Mouse (Mus musculus) liver, adult 2 months (tissue): Measurements from ENCODE around the gene Tmem45b. TPM values are rescaled to one million over a fixed set of nuclear protein-coding genes. Genes with fewer than 3 reads are reported as not detected.
A peak's percentile ranks its signal among the peaks of the same experiment; 100 is the strongest.
"Not testable (repeated sequence)": the region's sequence is repeated elsewhere in the genome, so short reads cannot be mapped to it uniquely, and the experiment has no call there.

Experiments used
- DNase-seq: peaks from one replicate; pipeline ENCODE4 v3.0.0-alpha.2; 2011; ENCODE audit warnings: low read depth, low spot score; ENCODE audit errors: extremely low read depth
- H3K27ac ChIP-seq: fragments of 200-500 bp; replicated peaks from 2 replicates; pipeline ENCODE4 v1.5.1; 2012; ENCODE audit warnings: low read depth, mild to moderate bottlenecking, control low read depth, inconsistent platforms, low read length; ENCODE audit not compliant: insufficient read depth
- H3K27me3 ChIP-seq: fragments of 200-500 bp; 2 replicates; pipeline ENCODE4 v1.6.1; 2012; ENCODE audit warnings: mild to moderate bottlenecking, moderate library complexity, low read length, inconsistent platforms; ENCODE audit not compliant: control insufficient read depth, insufficient read depth
- H3K36me3 ChIP-seq: fragments of 200-500 bp; 2 replicates; pipeline ENCODE4 v1.6.1; 2012; ENCODE audit warnings: low read length, inconsistent platforms; ENCODE audit not compliant: control insufficient read depth, insufficient read depth
- H3K4me1 ChIP-seq: fragments of 200-500 bp; 2 replicates; pipeline ENCODE4 v1.6.1; 2011; ENCODE audit warnings: low read length; ENCODE audit not compliant: control insufficient read depth, insufficient read depth
- H3K4me3 ChIP-seq: fragments of 200-500 bp; 2 replicates; pipeline ENCODE4 v1.5.1; 2011; ENCODE audit warnings: low read depth, mild to moderate bottlenecking, control low read depth, low read length, moderate library complexity; ENCODE audit not compliant: insufficient read depth
- H3K79me2 ChIP-seq: fragments of 200-500 bp; 2 replicates; pipeline ENCODE4 v1.6.1; 2012; ENCODE audit warnings: inconsistent platforms, mild to moderate bottlenecking, low read length, moderate library complexity; ENCODE audit not compliant: control insufficient read depth, insufficient read depth
- H3K9ac ChIP-seq: fragments of 200-500 bp; 2 replicates; pipeline ENCODE4 v1.6.1; 2012; ENCODE audit warnings: low read depth, mild to moderate bottlenecking, control low read depth, inconsistent platforms, low read length
- CTCF ChIP-seq: fragments of 200-500 bp; IDR thresholded peaks from 2 replicates; pipeline ENCODE4 v1.5.1; 2011; ENCODE audit warnings: low read depth, low read length, control low read depth
- POLR2A ChIP-seq: fragments of 200-500 bp; IDR thresholded peaks from 2 replicates; pipeline ENCODE4 v1.6.1; 2011; ENCODE audit warnings: low read length, control low read depth; ENCODE audit not compliant: insufficient read depth; ENCODE audit errors: extremely low read depth
- WGBS: fragments of 180-500 bp; shearing (Covaris S2); methylation state at CpG from one replicate; pipeline ENCODE4 v1.1.7; 2018; 5-methylcytosine and 5-hydroxymethylcytosine counted together
- polyA plus RNA-seq: library from polyadenylated mRNA; depleted of rRNA; stranded (reverse); fragments of >200 nt; gene quantifications from 2 replicates; pipeline ENCODE4 v1.2.3, GENCODE M21; 2012; rRNA removed
- total RNA-seq: library from RNA; depleted of rRNA; stranded (reverse); fragments of >200 nt; gene quantifications from 2 replicates; pipeline ENCODE4 v1.2.3, GENCODE M21; 2014; rRNA removed

Tmem45b gene
- total RNA-seq = 0.13 and 0.55 TPM in 2 replicates
- polyA plus RNA-seq = 0.37 and 0.73 TPM in 2 replicates

GRCm38 (mm10) chr9:31463692-31464474 is at the start of gene Tmem45b:
Tmem45b (minus strand) TSS chr9:31464462.
- no peaks in the 10 kb centered on the region for H3K79me2 ChIP-seq
- H3K36me3 ChIP-seq = no peaks in the 10 kb centered on the region
- no peak within 1 kb of the TSS for H3K9ac ChIP-seq
- DNase-seq = peak; percentile 48
- H3K27me3 ChIP-seq = peaks cover 2% of the 10 kb centered on the region; the same call in 1 of the 2 replicates
- H3K4me1 ChIP-seq = no peaks in the 10 kb centered on the region
- no peak within 1 kb of the TSS for H3K27ac ChIP-seq
- H3K4me3 ChIP-seq = no peak within 1 kb of the TSS
- WGBS = 7% methylated on average over 33 of the region's 33 CpGs
- no peak for TF ChIP-seq POLR2A
- peak; percentile 20; the same call in 1 of the 2 replicates for TF ChIP-seq CTCF

- Histone ChIP-seq H3K4me3 (no peak overlapping the region), H3K79me2 (no peaks in the 10 kb centered on the region), H3K36me3 (no peaks in the 10 kb centered on the region), H3K27ac (no peak overlapping the region), H3K27me3 (no peaks in the 10 kb centered on the region), H3K4me1 (no peaks in the 10 kb centered on the region), H3K9ac (no peak overlapping the region)
- WGBS = 82% methylated on average over 3 of the region's 3 CpGs
- no peak for DNase-seq
- no peak for TF ChIP-seq POLR2A
- no peak for TF ChIP-seq CTCF
Observed at GRCm38 (mm10) chr9:31508189-31508588, 43.9 kb upstream of the Tmem45b start.

- not testable (repeated sequence) for DNase-seq, H3K4me3 ChIP-seq, H3K79me2 ChIP-seq, H3K27ac ChIP-seq, H3K4me1 ChIP-seq, H3K36me3 ChIP-seq, H3K27me3 ChIP-seq, H3K9ac ChIP-seq
- 67% methylated on average over 1 of the region's 1 CpGs for WGBS
Observed at GRCm38 (mm10) chr9:31501221-31501620, 37.0 kb upstream of the Tmem45b start.

- Histone ChIP-seq H3K27ac (no peak overlapping the region), H3K4me1 (no peaks in the 10 kb centered on the region), H3K4me3 (no peak overlapping the region), H3K36me3 (no peaks in the 10 kb centered on the region), H3K27me3 (peaks cover 2% of the 10 kb centered on the region; the same call in 1 of the 2 replicates), H3K79me2 (no peaks in the 10 kb centered on the region), H3K9ac (no peak overlapping the region)
- DNase-seq = no peak
- TF ChIP-seq CTCF (no peak), POLR2A (no peak)
- 46% methylated on average over 9 of the region's 9 CpGs for WGBS
Observed at GRCm38 (mm10) chr9:31463190-31463589, 1.1 kb downstream of the Tmem45b start.

- Histone ChIP-seq H3K36me3 (no peaks in the 10 kb centered on the region), H3K4me3 (no peak overlapping the region), H3K4me1 (no peaks in the 10 kb centered on the region), H3K9ac (no peak overlapping the region), H3K27me3 (no peaks in the 10 kb centered on the region), H3K79me2 (no peaks in the 10 kb centered on the region), H3K27ac (no peak overlapping the region)
- DNase-seq = no peak
- 71% methylated on average over 1 of the region's 1 CpGs for WGBS
- TF ChIP-seq POLR2A = no peak
- no peak for TF ChIP-seq CTCF
Observed at GRCm38 (mm10) chr9:31454356-31454755, 9.9 kb downstream of the Tmem45b start.

GRCm38 (mm10) chr9:31452166-31452565 is 12.1 kb downstream of the Tmem45b start:
- no peak for DNase-seq
- no peak overlapping the region for H3K27ac ChIP-seq
- H3K79me2 ChIP-seq = no peaks in the 10 kb centered on the region
- no peaks in the 10 kb centered on the region for H3K4me1 ChIP-seq
- 78% methylated on average over 10 of the region's 10 CpGs for WGBS
- no peaks in the 10 kb centered on the region for H3K36me3 ChIP-seq
- no peaks in the 10 kb centered on the region for H3K27me3 ChIP-seq
- TF ChIP-seq POLR2A (no peak), CTCF (no peak)
- H3K4me3 ChIP-seq = no peak overlapping the region
- H3K9ac ChIP-seq = no peak overlapping the region
